8 mouse cellular contexts compared by ENCODE assay signal in genomic region chr4:86858070-86858440, GRCm38 (mm10). TPM values are rescaled to one million over a fixed set of nuclear protein-coding genes. Genes with fewer than 3 reads are reported as not detected.
A peak's percentile ranks its signal among the peaks of the same experiment; 100 is the strongest.
DNase-seq lines count a peak whose midpoint lies in the region; ATAC-seq and TF ChIP-seq lines count a peak whose summit lies in the region.

No protein-coding gene starts in this region.

- no peaks in the 10 kb centered on the region for H3K4me1 ChIP-seq in brown adipose tissue, adult 24 weeks (ENCODE audit: control insufficient read depth, insufficient read depth, insufficient read length, low read length)
- H3K4me1 ChIP-seq in hindbrain, embryonic 10.5 days (replicated peaks): peaks cover 16% of the 10 kb centered on the region
- peaks cover 8% of the 10 kb centered on the region for H3K4me1 ChIP-seq in midbrain, embryonic 11.5 days (ENCODE audit: control insufficient read depth, insufficient read depth, low read length)

- 56% methylated on average over 12 of the region's 12 CpGs for WGBS in hindbrain, embryonic 10.5 days
- 64% methylated on average over 12 of the region's 12 CpGs for WGBS in midbrain, embryonic 11.5 days

- no peaks in the 10 kb centered on the region; the same call in 1 of the 2 replicates for H3K9me3 ChIP-seq in hindbrain, embryonic 10.5 days
- H3K9me3 ChIP-seq in midbrain, embryonic 11.5 days (ENCODE audit: control insufficient read depth, low read length): no peaks in the 10 kb centered on the region

- no peaks in the 10 kb centered on the region for H3K27me3 ChIP-seq in hindbrain, embryonic 10.5 days (ENCODE audit: insufficient read depth, poor library complexity, severe bottlenecking)
- no peaks in the 10 kb centered on the region for H3K27me3 ChIP-seq in midbrain, embryonic 11.5 days (ENCODE audit: control insufficient read depth, insufficient read depth, low read length)

- peak overlapping the region; percentile 98 for H3K27ac ChIP-seq in layer of hippocampus, adult 2 months
- H3K27ac ChIP-seq in brown adipose tissue, adult 24 weeks (replicated peaks; ENCODE audit: low read depth, low read length): no peak overlapping the region
- H3K27ac ChIP-seq in hindbrain, embryonic 10.5 days: peak overlapping the region; percentile 100; the same call in 1 of the 2 replicates
- no peak overlapping the region for H3K27ac ChIP-seq in midbrain, embryonic 11.5 days (ENCODE audit: low read depth, low read length)

- peak overlapping the region; percentile 74 for H3K4me3 ChIP-seq in layer of hippocampus, adult 2 months
- peak overlapping the region; percentile 96 for H3K4me3 ChIP-seq in brown adipose tissue, adult 24 weeks (ENCODE audit: insufficient read depth, low read depth, low read length)
- peak overlapping the region; percentile 99 for H3K4me3 ChIP-seq in hindbrain, embryonic 10.5 days
- H3K4me3 ChIP-seq in midbrain, embryonic 11.5 days (ENCODE audit: low read depth, low read length): peak overlapping the region; percentile 99

- no peak for DNase-seq in layer of hippocampus, adult 2 months (ENCODE audit: low spot score in 2 of 2)
- no peak for DNase-seq in layer of hippocampus, adult 9-10 months (ENCODE audit: low spot score)
- no peak for DNase-seq in hindbrain, embryonic 10.5 days (ENCODE audit: low spot score)
- DNase-seq in midbrain, embryonic 11.5 days (ENCODE audit: low spot score, missing footprints): no peak
- DNase-seq in right cerebral cortex, postnatal 36 days (ENCODE audit: low spot score in 2 of 2): no peak
- no peak for DNase-seq in c-Kit-positive CD71-positive TER-119-positive erythroid progenitor cells, embryonic 14.5 days (ENCODE audit: low spot score)

- H3K4me2 ChIP-seq in midbrain, embryonic 11.5 days: peak overlapping the region; percentile 81

- ATAC-seq in midbrain, embryonic 11.5 days (ENCODE audit: low FRiP score): no peak
- ATAC-seq in monocyte, adult 5-6 weeks (replicated peaks; ENCODE audit: insufficient number of reproducible peaks, low FRiP score, low TSS enrichment, poor library complexity, severe bottlenecking): no peak

- peaks cover 31% of the 10 kb centered on the region for H3K36me3 ChIP-seq in hindbrain, embryonic 10.5 days
- H3K36me3 ChIP-seq in midbrain, embryonic 11.5 days (ENCODE audit: control insufficient read depth, insufficient read depth, low read length): peaks cover 19% of the 10 kb centered on the region

- H3K9ac ChIP-seq in midbrain, embryonic 11.5 days (ENCODE audit: low read length): peak overlapping the region; percentile 99

- TF ChIP-seq CTCF in layer of hippocampus, adult 2 months (conservative IDR thresholded peaks at IDR 0.05): no peak

RNA-seq across cellular contexts. Expression of gene Rps6, which starts 0.8 kb away (rescaled TPM):
- total RNA-seq in layer of hippocampus, adult 2 months (2021): 100 to 1,000 TPM; 437 to 445 TPM
- 729 and 792 TPM in 2 replicates for polyA plus RNA-seq in brown adipose tissue, adult 24 weeks (2012; ENCODE audit: insufficient read depth, insufficient read length, missing spikeins)
- 569 and 645 TPM in 2 replicates for polyA plus RNA-seq in hindbrain, embryonic 10.5 days (2016; fragmentation: Nextera tagmentation; extraction: Ambion mirVana)
- polyA plus RNA-seq in midbrain, embryonic 11.5 days (2014; fragmentation: Nextera tagmentation; extraction: Ambion mirVana): 721 and 723 TPM in 2 replicates
- total RNA-seq in monocyte, adult 5-6 weeks (2017): 692 to 1,143 TPM (median 1,088 TPM) in 3 replicates

RNA-seq across cellular contexts. Expression of gene Acer2, which starts 16.1 kb away (rescaled TPM):
- 1 to 10 TPM; 5.1 TPM for total RNA-seq in layer of hippocampus, adult 2 months (2021)
- 17.6 and 26.8 TPM in 2 replicates for polyA plus RNA-seq in brown adipose tissue, adult 24 weeks (2012; ENCODE audit: insufficient read depth, insufficient read length, missing spikeins)
- 9.4 and 11.3 TPM in 2 replicates for polyA plus RNA-seq in hindbrain, embryonic 10.5 days (2016; fragmentation: Nextera tagmentation; extraction: Ambion mirVana)
- 7.0 and 9.2 TPM in 2 replicates for polyA plus RNA-seq in midbrain, embryonic 11.5 days (2014; fragmentation: Nextera tagmentation; extraction: Ambion mirVana)
- total RNA-seq in monocyte, adult 5-6 weeks (2017): 0.64 to 5.0 TPM (median 1.8 TPM) in 3 replicates

Comparison
In these comparisons a context has a peak if more than half of its experiments do, and no peak if none do; other contexts are left out.
1. H3K27ac ChIP-seq: peak in layer of hippocampus, adult 2 months (single experiment) and hindbrain, embryonic 10.5 days (single experiment); none in brown adipose tissue, adult 24 weeks (single experiment) and midbrain, embryonic 11.5 days (single experiment).
2. Peak in every context shown above with its lines, with median percentiles within 50 percentile points of each other: H3K4me3 ChIP-seq.